Mouse (Mus musculus): ENCODE results near the gene Irf2bp1.
A peak's percentile ranks its signal among the peaks of the same experiment; 100 is the strongest.

Gene Irf2bp1

GRCm38 (mm10) chr7:19001066-19001806 is 2.6 kb upstream of the Irf2bp1 start:
- peak; percentile 73 for DNase-seq

GRCm38 (mm10) chr7:19001807-19002085 is 2.1 kb upstream of the Irf2bp1 start:
- DNase-seq, result no peak

GRCm38 (mm10) chr7:19002115-19002514 is 1.7 kb upstream of the Irf2bp1 start:
- peak; percentile 62 for DNase-seq

GRCm38 (mm10) chr7:19002848-19003498 is 871 bp upstream of the Irf2bp1 start:
- peak; percentile 88 for DNase-seq

GRCm38 (mm10) chr7:19004631-19005079 is 811 bp downstream of the Irf2bp1 start:
- DNase-seq, result no peak

GRCm38 (mm10) chr7:19005417-19006121 is 1.7 kb downstream of the Irf2bp1 start:
- DNase-seq, result peak; percentile 81

GRCm38 (mm10) chr7:19006476-19006875 is 2.6 kb downstream of the Irf2bp1 start:
- DNase-seq, result peak; percentile 84

- peak; percentile 65 for DNase-seq
Measured at GRCm38 (mm10) chr7:19007026-19007977, 3.5 kb downstream of the Irf2bp1 start.

- DNase-seq, result peak; percentile 53
Measured at GRCm38 (mm10) chr7:19010581-19010980, 6.7 kb downstream of the Irf2bp1 start.

GRCm38 (mm10) chr7:19012025-19012621 is 8.3 kb downstream of the Irf2bp1 start:
- DNase-seq, result peak; percentile 61

GRCm38 (mm10) chr7:19012882-19013281 is 9.0 kb downstream of the Irf2bp1 start:
- DNase-seq, result peak; percentile 36

- DNase-seq, result peak; percentile 31
Measured at GRCm38 (mm10) chr7:19014452-19014851, 10.6 kb downstream of the Irf2bp1 start.

GRCm38 (mm10) chr7:19016042-19016441 is 12.2 kb downstream of the Irf2bp1 start:
- DNase-seq, result no peak

GRCm38 (mm10) chr7:19017909-19018308 is 14.1 kb downstream of the Irf2bp1 start:
- no peak for DNase-seq

GRCm38 (mm10) chr7:19021048-19021447 is 17.2 kb downstream of the Irf2bp1 start:
- DNase-seq, result no peak

- peak; percentile 70 for DNase-seq
Measured at GRCm38 (mm10) chr7:19022189-19022958, 18.5 kb downstream of the Irf2bp1 start.

GRCm38 (mm10) chr7:19023357-19023814 is 19.5 kb downstream of the Irf2bp1 start, which contains the start of gene Foxa3:
Gene Foxa3 (minus strand): TSS chr7:19023538.
- DNase-seq, result peak; percentile 84

- DNase-seq, result peak; percentile 97
Measured at GRCm38 (mm10) chr7:19024096-19024506, 20.3 kb downstream of the Irf2bp1 start, which contains the start of gene Sympk. Gene Sympk (plus strand): TSS chr7:19024377.

GRCm38 (mm10) chr7:19024581-19025255 is 20.9 kb downstream of the Irf2bp1 start:
- peak; percentile 80 for DNase-seq

- DNase-seq, result no peak
Measured at GRCm38 (mm10) chr7:19028067-19028466, 24.2 kb downstream of the Irf2bp1 start.
